Mouse (Mus musculus) liver, adult 2 months (tissue): ENCODE results near the gene Dhcr24.

ENCODE experiments used
- CTCF ChIP-seq: fragments of 200-500 bp; IDR thresholded peaks from 2 replicates; pipeline ENCODE4 v1.5.1; 2011; ENCODE audit warnings: low read depth, low read length, control low read depth
- POLR2A ChIP-seq: fragments of 200-500 bp; IDR thresholded peaks from 2 replicates; pipeline ENCODE4 v1.6.1; 2011; ENCODE audit warnings: low read length, control low read depth; ENCODE audit not compliant: insufficient read depth; ENCODE audit errors: extremely low read depth

DNA sequence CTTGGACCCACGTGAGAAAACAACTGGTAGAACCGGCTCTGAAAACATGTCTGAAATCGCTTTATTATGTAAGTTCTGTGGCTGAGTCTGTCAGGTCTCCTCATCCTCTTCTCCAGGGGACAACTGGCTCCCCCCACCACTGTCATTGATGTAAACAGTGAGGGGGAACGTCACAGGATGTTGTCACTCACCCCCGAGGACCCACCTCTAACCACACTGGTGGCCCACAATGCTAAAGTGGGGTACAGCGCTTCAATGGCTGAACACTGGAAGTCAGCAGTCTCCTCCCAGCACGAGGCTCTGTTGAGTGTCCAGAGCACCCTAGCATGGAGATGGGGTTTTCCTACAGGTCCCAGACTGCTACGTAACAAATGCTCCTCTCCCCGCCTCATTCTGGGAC is 30.0 kb downstream of the Dhcr24 start:
- no peak for TF ChIP-seq POLR2A
- no peak for TF ChIP-seq CTCF
